Mouse (Mus musculus) neutrophil, adult 65 days (primary cell): Measurements from ENCODE around the gene Zfp617. TPM values are rescaled to one million over a fixed set of nuclear protein-coding genes. Genes with fewer than 3 reads are reported as not detected.

Experiments used
- total RNA-seq: library from RNA; stranded (reverse); gene quantifications from 2 replicates; pipeline ENCODE4 v1.2.4, GENCODE M21; 2023

Gene Zfp617
- 5.9 and 8.3 TPM in 2 replicates for total RNA-seq

GRCm38 (mm10) chr8:71908309-71909261 is at the start of gene Zfp617, which contains the start of gene Zfp882:
Gene Zfp617 (plus strand): TSS chr8:71908635.
Gene Zfp882 (plus strand): TSS chr8:71908608.

GRCm38 (mm10) chr8:71881618-71882274 is 26.7 kb upstream of the Zfp617 start, which contains the start of gene Zfp709:
Gene Zfp709 (plus strand): TSS chr8:71882019.

GRCm38 (mm10) chr8:71950482-71951221 is 42.2 kb downstream of the Zfp617 start, which contains the start of gene Zfp961:
Gene Zfp961 (plus strand): TSS chr8:71951038.

Other genes starting within 250 kb of the Zfp617 start
- 0.05 TPM in 1 of 2 replicates, not detected in the other for gene Unc13a, start 236.9 kb upstream of the Zfp617 start, total RNA-seq
- gene Jak3, start 232.3 kb upstream of the Zfp617 start, total RNA-seq, result 13.1 and 17.7 TPM in 2 replicates
- 4.4 and 7.4 TPM in 2 replicates for gene Insl3, start 219.4 kb upstream of the Zfp617 start, total RNA-seq
- 0.16 TPM in 1 of 2 replicates, not detected in the other for gene B3gnt3, start 206.8 kb upstream of the Zfp617 start, total RNA-seq
- 35.1 and 36.3 TPM in 2 replicates for gene Fcho1, start 182.9 kb upstream of the Zfp617 start, total RNA-seq
- 3.0 and 3.1 TPM in 2 replicates for gene Zfp709, start 26.6 kb upstream of the Zfp617 start, total RNA-seq
- 0.93 and 1.8 TPM in 2 replicates for gene Zfp882, start within 50 bp of the Zfp617 start, total RNA-seq
- 6.7 and 7.6 TPM in 2 replicates for gene Zfp961, start 42.4 kb downstream of the Zfp617 start, total RNA-seq
- 288 and 392 TPM in 2 replicates for gene Cyp4f18, start 101.0 kb downstream of the Zfp617 start, total RNA-seq
- gene Olfr372, start 132.6 kb downstream of the Zfp617 start, total RNA-seq, result 0.50 and 0.98 TPM in 2 replicates
- 0.68 and 1.6 TPM in 2 replicates for gene Olfr373, start 174.5 kb downstream of the Zfp617 start, total RNA-seq
- gene Olfr374, start 198.4 kb downstream of the Zfp617 start, total RNA-seq, result 0.27 and 1.1 TPM in 2 replicates
- 188 and 212 TPM in 2 replicates for gene Tpm4, start 226.3 kb downstream of the Zfp617 start, total RNA-seq